Mouse (Mus musculus) hindbrain, embryonic 14.5 days (tissue): ENCODE results near the gene Cep350. TPM values are rescaled to one million over a fixed set of nuclear protein-coding genes. Genes with fewer than 3 reads are reported as not detected.

Experiments used
- ATAC-seq: fragments of 200-750 bp; cut with Nextera tagmentation; 2 replicates; pipeline ENCODE4 v1.8.0; 2017; ENCODE audit warnings: moderate number of reproducible peaks, mild to moderate bottlenecking, moderate TSS enrichment, moderate library complexity; ENCODE audit not compliant: low FRiP score
- DNase-seq: peaks from one replicate; pipeline ENCODE4 v3.0.0-alpha.2; 2015; ENCODE audit warnings: low spot score
- H3K27ac ChIP-seq: fragments of 300-500 bp; sonication (generic); 2 replicates; pipeline ENCODE4 v1.5.1; 2014; ENCODE audit warnings: mild to moderate bottlenecking, moderate library complexity
- H3K27me3 ChIP-seq: fragments of 300-500 bp; sonication (generic); 2 replicates; pipeline ENCODE4 v1.6.1; 2014; ENCODE audit warnings: mild to moderate bottlenecking, low read length, mixed read lengths; ENCODE audit not compliant: control insufficient read depth, insufficient read depth
- H3K36me3 ChIP-seq: fragments of 300-500 bp; sonication (generic); replicated peaks from 2 replicates; pipeline ENCODE4 v1.6.1; 2014; ENCODE audit not compliant: control insufficient read depth, insufficient read depth
- H3K4me1 ChIP-seq: fragments of 300-500 bp; sonication (generic); replicated peaks from 2 replicates; pipeline ENCODE4 v1.6.1; 2014; ENCODE audit warnings: antibody characterized with exemption, low read length, mixed read lengths; ENCODE audit not compliant: control insufficient read depth, insufficient read depth
- H3K4me2 ChIP-seq: fragments of 300-500 bp; sonication (generic); replicated peaks from 2 replicates; pipeline ENCODE4 v1.6.1; 2014; ENCODE audit warnings: mild to moderate bottlenecking, moderate library complexity
- H3K4me3 ChIP-seq: fragments of 300-500 bp; sonication (generic); replicated peaks from 2 replicates; pipeline ENCODE4 v1.5.1; 2014; ENCODE audit warnings: mild to moderate bottlenecking, low read length
- H3K9ac ChIP-seq: fragments of 300-500 bp; sonication (generic); 2 replicates; pipeline ENCODE4 v1.6.1; 2014
- H3K9me3 ChIP-seq: fragments of 300-500 bp; sonication (generic); 2 replicates; pipeline ENCODE4 v1.6.1; 2016; ENCODE audit warnings: low read length; ENCODE audit not compliant: control insufficient read depth
- WGBS: fragments of 180-500 bp; shearing (Covaris S2); extraction: QIAGEN DNeasy Blood & Tissue Kit; methylation state at CpG from one replicate; pipeline ENCODE4 v1.1.7; 2014; 5-methylcytosine and 5-hydroxymethylcytosine counted together
- polyA plus RNA-seq: library from polyadenylated mRNA; unstranded; fragments of >200 nt; fragmentation: Nextera tagmentation; extraction: Ambion mirVana; gene quantifications from 2 replicates; pipeline ENCODE4 v1.2.1, GENCODE M21; 2014

Gene Cep350
- polyA plus RNA-seq, 1 experiment from 2014 or later: 15.1 TPM

DNA sequence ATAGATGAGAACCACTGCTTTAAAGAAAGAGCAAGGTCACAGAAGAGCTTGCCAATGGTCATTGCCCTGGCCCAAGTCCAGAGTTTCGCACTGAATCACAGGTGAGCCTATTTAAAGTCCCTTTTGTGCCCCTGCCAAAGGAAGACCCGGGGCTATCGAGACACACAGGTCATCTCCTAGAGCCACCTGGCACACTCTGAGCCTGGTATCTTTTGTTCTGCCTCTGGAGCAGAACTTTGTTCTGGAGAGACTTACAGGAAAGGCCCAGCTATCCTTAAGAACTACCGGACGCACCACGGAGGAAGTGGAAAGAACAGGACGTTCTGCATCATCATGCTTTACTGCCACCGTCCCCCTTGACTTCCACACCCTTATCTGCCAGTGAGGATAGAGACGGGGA lies 167.4 kb downstream of the Cep350 start:
- WGBS: 95% methylated on average over 9 of the region's 9 CpGs
- H3K4me2 ChIP-seq: no peak overlapping the region
- H3K27ac ChIP-seq: no peak overlapping the region
- no peak overlapping the region for H3K9ac ChIP-seq
- no peaks in the 10 kb centered on the region for H3K4me1 ChIP-seq
- no peaks in the 10 kb centered on the region for H3K9me3 ChIP-seq
- H3K27me3 ChIP-seq: no peaks in the 10 kb centered on the region
- H3K4me3 ChIP-seq: no peak overlapping the region
- H3K36me3 ChIP-seq: peaks cover 12% of the 10 kb centered on the region
- ATAC-seq: no peak
- DNase-seq: no peak

DNA sequence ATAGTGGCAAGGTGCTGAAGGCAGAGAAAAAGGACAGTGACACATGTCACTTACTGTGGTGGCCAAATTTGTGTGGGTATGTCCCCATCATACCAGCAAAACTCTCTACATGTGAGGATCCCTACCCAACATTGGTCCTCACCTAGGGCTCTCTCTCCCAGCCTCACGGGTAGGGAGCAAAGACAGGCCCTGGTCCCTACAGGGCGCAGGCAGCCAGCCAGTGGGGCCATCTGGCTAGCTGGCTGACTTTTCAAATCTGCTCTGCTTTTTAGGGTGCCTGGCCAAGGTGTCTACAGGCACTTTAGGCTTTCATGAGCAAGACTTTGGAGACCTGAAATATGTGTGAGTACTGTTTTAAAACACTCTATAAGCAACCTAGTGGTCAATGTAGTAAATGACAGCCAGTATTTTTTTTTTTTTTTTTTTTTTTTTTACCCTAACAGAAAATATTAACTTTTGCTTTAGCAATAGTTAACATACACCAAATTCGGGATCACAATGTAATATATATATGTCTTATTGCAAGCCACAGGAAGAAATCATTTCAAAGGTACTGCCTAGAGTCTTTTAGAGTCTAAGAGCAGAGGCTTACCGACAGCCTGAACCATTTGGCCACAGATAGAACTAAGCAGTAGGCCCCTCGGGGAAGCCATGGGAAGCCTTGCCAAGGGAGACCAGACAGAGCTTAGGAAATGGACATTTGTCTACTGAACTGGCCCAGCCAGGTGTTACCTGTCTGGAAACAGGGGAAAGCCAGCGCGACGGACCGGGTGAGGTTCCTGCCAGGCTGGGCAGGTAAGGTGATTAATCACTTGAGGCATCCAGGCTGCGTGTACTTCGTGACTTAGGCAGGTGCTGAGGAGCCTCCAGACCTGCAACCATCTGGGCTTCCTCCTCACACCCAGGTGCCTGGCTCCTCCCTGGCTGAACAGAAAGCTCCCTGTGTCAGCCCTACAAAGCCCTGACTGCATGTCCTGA lies 171.8 kb downstream of the Cep350 start:
- H3K4me1 ChIP-seq: no peaks in the 10 kb centered on the region
- no peak for DNase-seq
- no peak overlapping the region for H3K9ac ChIP-seq
- no peak overlapping the region for H3K4me3 ChIP-seq
- no peaks in the 10 kb centered on the region for H3K9me3 ChIP-seq
- no peak for ATAC-seq
- H3K36me3 ChIP-seq: peaks cover 19% of the 10 kb centered on the region
- no peak overlapping the region for H3K27ac ChIP-seq
- H3K4me2 ChIP-seq: no peak overlapping the region
- no peaks in the 10 kb centered on the region for H3K27me3 ChIP-seq
- 84% methylated on average over 11 of the region's 11 CpGs for WGBS

DNA sequence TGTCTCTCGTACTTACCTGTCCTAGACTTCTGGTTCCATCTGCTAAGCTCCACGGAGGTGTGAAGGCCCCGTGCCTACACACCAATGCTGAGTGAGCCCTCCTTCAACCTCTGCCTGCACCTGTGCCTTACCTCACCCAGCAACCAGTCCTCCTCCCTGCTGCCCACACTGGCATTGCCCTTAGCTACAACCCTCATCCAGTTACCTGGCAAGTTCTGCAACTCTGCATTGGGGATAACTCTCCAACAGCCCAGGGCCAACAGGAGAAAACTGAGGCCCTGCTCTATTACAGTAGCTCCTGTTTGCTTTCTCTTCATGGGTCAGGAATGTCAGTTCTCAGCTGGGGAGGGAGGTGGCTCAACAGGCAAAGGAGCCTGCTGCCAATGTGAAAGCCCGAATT lies 175.1 kb downstream of the Cep350 start:
- 92% methylated on average over 4 of the region's 4 CpGs for WGBS
- Histone ChIP-seq H3K9me3 (no peaks in the 10 kb centered on the region), H3K4me3 (no peak overlapping the region), H3K4me2 (no peak overlapping the region), H3K4me1 (no peaks in the 10 kb centered on the region), H3K36me3 (peaks cover 33% of the 10 kb centered on the region), H3K9ac (no peak overlapping the region), H3K27me3 (no peaks in the 10 kb centered on the region), H3K27ac (no peak overlapping the region)
- ATAC-seq (no peak), DNase-seq (no peak)

DNA sequence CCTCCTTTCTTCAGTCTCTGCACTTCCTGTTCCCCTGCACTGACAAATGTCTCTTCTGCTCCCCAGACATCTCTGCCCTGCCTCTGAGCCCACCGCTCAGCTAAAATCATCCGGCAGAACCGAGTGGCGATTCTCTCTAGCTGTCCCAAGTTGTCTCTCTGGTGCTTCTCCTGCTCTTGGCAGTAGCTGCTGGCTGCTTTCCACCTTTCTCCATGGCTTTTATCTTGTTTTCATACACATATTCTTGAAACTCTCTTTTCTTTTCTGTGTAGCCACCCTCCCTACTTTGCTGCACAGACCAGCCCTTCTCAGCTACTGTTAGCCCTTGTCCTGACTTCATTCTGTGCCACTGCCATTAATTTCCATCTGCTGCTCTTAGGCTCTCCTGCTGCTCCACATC lies 175.6 kb downstream of the Cep350 start:
- Histone ChIP-seq H3K36me3 (peaks cover 28% of the 10 kb centered on the region), H3K4me1 (no peaks in the 10 kb centered on the region), H3K9me3 (no peaks in the 10 kb centered on the region), H3K27ac (no peak overlapping the region), H3K4me2 (no peak overlapping the region), H3K4me3 (no peak overlapping the region), H3K9ac (no peak overlapping the region), H3K27me3 (no peaks in the 10 kb centered on the region)
- WGBS: 75% methylated on average over 4 of the region's 4 CpGs
- ATAC-seq (no peak), DNase-seq (no peak)

- Histone ChIP-seq H3K36me3 (peaks cover 27% of the 10 kb centered on the region), H3K4me2 (no peak overlapping the region), H3K9me3 (no peaks in the 10 kb centered on the region), H3K27ac (no peak overlapping the region), H3K27me3 (no peaks in the 10 kb centered on the region), H3K9ac (no peak overlapping the region), H3K4me1 (no peaks in the 10 kb centered on the region), H3K4me3 (no peak overlapping the region)
- 75% methylated on average over 11 of the region's 11 CpGs for WGBS
- no peak for ATAC-seq
- DNase-seq: no peak
These were observed 176.2 kb downstream of the Cep350 start for GRCm38 (mm10) chr1:155796757-155797405.

DNA sequence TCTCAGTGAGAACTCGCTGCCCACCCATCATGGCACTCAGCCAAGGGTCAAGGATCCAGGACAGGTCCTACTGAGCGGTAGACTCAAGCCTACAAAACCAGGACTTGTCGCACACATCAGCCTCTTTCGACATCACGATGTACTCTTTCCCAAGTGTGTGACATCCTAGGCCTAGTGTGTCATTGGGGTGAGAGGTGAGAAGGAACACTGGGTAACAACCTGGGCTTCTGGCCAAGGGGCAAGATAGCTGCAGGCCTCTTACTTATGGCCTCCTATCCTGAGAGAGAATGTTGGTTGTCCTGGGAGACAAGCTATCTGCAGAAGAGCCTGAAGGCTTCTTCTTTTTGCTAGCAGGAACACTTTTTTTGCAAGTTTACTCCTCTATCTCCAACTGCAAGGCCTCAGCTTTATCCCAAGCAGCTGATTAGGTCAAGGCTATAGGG lies 177.2 kb downstream of the Cep350 start:
- Histone ChIP-seq H3K36me3 (peaks cover 27% of the 10 kb centered on the region), H3K4me3 (no peak overlapping the region), H3K27me3 (no peaks in the 10 kb centered on the region), H3K27ac (no peak overlapping the region), H3K4me2 (no peak overlapping the region), H3K9ac (no peak overlapping the region), H3K4me1 (peaks cover 3% of the 10 kb centered on the region; the same call in 1 of the 2 replicates), H3K9me3 (no peaks in the 10 kb centered on the region)
- 97% methylated on average over 5 of the region's 5 CpGs for WGBS
- no peak for ATAC-seq
- DNase-seq: no peak

Other genes starting within 250 kb of the Cep350 start
- gene Lhx4, start 221.6 kb downstream of the Cep350 start, polyA plus RNA-seq: 3.4 TPM in 2 replicates
- 10.0 and 12.0 TPM in 2 replicates for gene Qsox1, start 160.4 kb downstream of the Cep350 start, polyA plus RNA-seq
- 71.0 and 74.7 TPM in 2 replicates for gene Tor1aip2, start 62.1 kb upstream of the Cep350 start, polyA plus RNA-seq
- 18.3 and 19.4 TPM in 2 replicates for gene Tor1aip1, start 63.2 kb upstream of the Cep350 start, polyA plus RNA-seq
- gene Fam163a, start 231.8 kb upstream of the Cep350 start, polyA plus RNA-seq: 3.4 and 4.8 TPM in 2 replicates